Mouse (Mus musculus): ENCODE measurements around the gene Ncor2. TPM values are rescaled to one million over a fixed set of nuclear protein-coding genes. Genes with fewer than 3 reads are reported as not detected.

The Ncor2 gene
- total RNA-seq, 2 experiments from 2014 or later, result 112 to 125 TPM

- DNase-seq, result peak; percentile 88 to 90
- intact Hi-C loops (cut with DNase I), result loop anchor here (5.0 kb wide), 1 partner anchor 92 kb away; no protein-coding TSS in a partner anchor
These were observed 4.0 kb downstream of the Ncor2 start for GRCm38 (mm10) chr5:125174726-125175672.

GRCm38 (mm10) chr5:125173868-125174267 is 5.2 kb downstream of the Ncor2 start:
- no peak for DNase-seq
- intact Hi-C loops (cut with DNase I), result no loop called here

- intact Hi-C loops (cut with DNase I), result no loop called here
- DNase-seq, result no peak
These were observed 6.0 kb downstream of the Ncor2 start for GRCm38 (mm10) chr5:125172831-125173615.

GRCm38 (mm10) chr5:125171259-125171658 is 7.8 kb downstream of the Ncor2 start:
- intact Hi-C loops (cut with DNase I), result no loop called here
- no peak for DNase-seq

- DNase-seq, result no peak
- intact Hi-C loops (cut with DNase I), result no loop called here
These were observed 8.7 kb downstream of the Ncor2 start for GRCm38 (mm10) chr5:125170107-125170842.

- no peak for DNase-seq
- intact Hi-C loops (cut with DNase I), result no loop called here
These were observed 10.9 kb downstream of the Ncor2 start for GRCm38 (mm10) chr5:125168101-125168500.

- intact Hi-C loops (cut with DNase I), result no loop called here
- DNase-seq, result no peak
These were observed 11.5 kb downstream of the Ncor2 start for GRCm38 (mm10) chr5:125167524-125167923.

GRCm38 (mm10) chr5:125165993-125166392 is 13.0 kb downstream of the Ncor2 start:
- intact Hi-C loops (cut with DNase I), result no loop called here
- no peak for DNase-seq

- intact Hi-C loops (cut with DNase I), result no loop called here
- DNase-seq, result peak; percentile 85 to 87
These were observed 14.4 kb downstream of the Ncor2 start for GRCm38 (mm10) chr5:125164465-125165167.

GRCm38 (mm10) chr5:125163441-125164050 is 15.5 kb downstream of the Ncor2 start:
- DNase-seq, result no peak

GRCm38 (mm10) chr5:125162461-125162860 is 16.6 kb downstream of the Ncor2 start:
- DNase-seq, result no peak
- intact Hi-C loops (cut with DNase I), result no loop called here

More at GRCm38 (mm10) chr5:125163441-125164050, 15.5 kb downstream of the Ncor2 start:
- intact Hi-C loops (cut with DNase I), result no loop called here

- intact Hi-C loops (cut with DNase I), result no loop called here
- DNase-seq, result no peak
These were observed 19.1 kb downstream of the Ncor2 start for GRCm38 (mm10) chr5:125159804-125160405.

- intact Hi-C loops (cut with DNase I), result no loop called here
- peak; percentile 92 for DNase-seq
These were observed 19.7 kb downstream of the Ncor2 start for GRCm38 (mm10) chr5:125159293-125159692.

GRCm38 (mm10) chr5:125158232-125158961 is 20.6 kb downstream of the Ncor2 start:
- DNase-seq, result no peak
- intact Hi-C loops (cut with DNase I), result no loop called here

GRCm38 (mm10) chr5:125157375-125158033 is 21.5 kb downstream of the Ncor2 start:
- no peak for DNase-seq
- intact Hi-C loops (cut with DNase I), result no loop called here

- DNase-seq, result no peak
- intact Hi-C loops (cut with DNase I), result no loop called here
These were observed 22.4 kb downstream of the Ncor2 start for GRCm38 (mm10) chr5:125156418-125157205.

GRCm38 (mm10) chr5:125155451-125155850 is 23.6 kb downstream of the Ncor2 start:
- intact Hi-C loops (cut with DNase I), result no loop called here
- no peak for DNase-seq
